Mouse (Mus musculus): ENCODE results near the gene Uba6. TPM values are rescaled to one million over a fixed set of nuclear protein-coding genes. Genes with fewer than 3 reads are reported as not detected.

The Uba6 gene
- polyA plus RNA-seq (2016; fragmentation: Nextera tagmentation; extraction: Ambion mirVana) = 13.1 and 13.3 TPM in 2 replicates

- Histone ChIP-seq H3K27me3 (ENCODE audit: insufficient read depth, poor library complexity, severe bottlenecking) (no peaks in the 10 kb centered on the region), H3K4me3 (peak within 1 kb of the TSS; percentile 78), H3K27ac (peak within 1 kb of the TSS; percentile 92), H3K36me3 (peaks cover 10% of the 10 kb centered on the region; the same call in 1 of the 2 replicates), H3K9me3 (no peaks in the 10 kb centered on the region), H3K4me1 (no peaks in the 10 kb centered on the region)
- peak; percentile 100 for DNase-seq (ENCODE audit: low spot score)
- WGBS = under 1% methylated on average over 63 of the region's 67 CpGs
Observed at GRCm38 (mm10) chr5:86172449-86173161, at the start of gene Uba6. Gene Uba6 (minus strand): TSS chr5:86172803.

DNA sequence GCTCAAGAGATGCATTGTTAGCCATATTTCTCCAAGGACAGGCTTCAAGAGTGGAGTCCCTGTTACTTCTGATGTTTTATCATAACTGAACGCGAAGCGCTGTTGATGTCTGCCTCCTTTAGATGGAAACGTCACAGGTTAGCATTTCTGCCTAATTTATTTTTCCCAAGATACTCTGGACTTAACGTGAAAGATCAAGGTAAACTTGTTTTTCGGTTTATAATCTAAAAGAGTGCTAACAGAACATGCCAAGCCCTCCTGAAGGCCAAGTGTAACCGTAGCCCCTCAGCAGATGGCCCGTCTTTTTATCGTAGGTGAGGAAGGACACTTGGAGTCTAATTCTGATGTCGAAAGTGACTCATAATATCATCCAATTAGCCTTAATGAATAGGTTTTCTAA lies 25.2 kb upstream of the Uba6 start, which contains the start of gene Gnrhr:
TSS of gene Gnrhr (minus strand) at position 101 of the 400 bp plus-strand sequence.
- H3K9me3 ChIP-seq = no peaks in the 10 kb centered on the region
- WGBS = 87% methylated on average over 10 of the region's 10 CpGs
- no peaks in the 10 kb centered on the region for H3K4me1 ChIP-seq
- no peaks in the 10 kb centered on the region for H3K36me3 ChIP-seq
- no peak within 1 kb of the TSS for H3K4me3 ChIP-seq
- H3K27me3 ChIP-seq (ENCODE audit: insufficient read depth, poor library complexity, severe bottlenecking) = no peaks in the 10 kb centered on the region
- no peak for DNase-seq (ENCODE audit: low spot score)
- no peak within 1 kb of the TSS for H3K27ac ChIP-seq

- 21% methylated on average over 4 of the region's 4 CpGs for WGBS
- Histone ChIP-seq H3K36me3 (no peaks in the 10 kb centered on the region), H3K4me3 (no peak overlapping the region), H3K9me3 (no peaks in the 10 kb centered on the region), H3K27me3 (ENCODE audit: insufficient read depth, poor library complexity, severe bottlenecking) (no peaks in the 10 kb centered on the region), H3K4me1 (no peaks in the 10 kb centered on the region), H3K27ac (no peak overlapping the region)
- no peak for DNase-seq (ENCODE audit: low spot score)
Observed at GRCm38 (mm10) chr5:86191356-86191755, 18.8 kb upstream of the Uba6 start.

GRCm38 (mm10) chr5:86190770-86191169 lies 18.2 kb upstream of the Uba6 start:
- no peaks in the 10 kb centered on the region for H3K4me1 ChIP-seq
- no peaks in the 10 kb centered on the region for H3K9me3 ChIP-seq
- no peak for DNase-seq (ENCODE audit: low spot score)
- H3K4me3 ChIP-seq = no peak overlapping the region
- no peaks in the 10 kb centered on the region for H3K36me3 ChIP-seq
- H3K27ac ChIP-seq = no peak overlapping the region
- no peaks in the 10 kb centered on the region for H3K27me3 ChIP-seq (ENCODE audit: insufficient read depth, poor library complexity, severe bottlenecking)
- WGBS = 25% methylated on average over 5 of the region's 5 CpGs

DNA sequence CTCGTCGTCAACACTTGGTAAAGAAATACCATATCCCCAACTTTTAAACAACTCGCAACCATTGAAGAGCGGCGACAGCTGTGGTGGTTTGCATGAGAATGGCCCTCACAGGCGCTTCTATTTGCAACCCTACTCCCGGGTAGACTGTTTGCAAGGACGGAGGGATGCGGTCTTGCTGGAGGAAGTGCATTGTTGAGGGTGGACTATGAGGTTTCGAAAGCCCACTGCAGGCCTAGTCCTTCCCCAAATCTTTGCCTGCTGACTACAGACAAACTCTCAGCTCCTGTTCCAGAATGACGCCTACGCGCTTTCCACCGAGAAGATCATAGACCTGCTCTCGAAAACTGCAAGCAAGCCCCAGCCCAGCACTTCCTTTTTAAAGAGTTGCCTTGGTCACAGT lies 17.7 kb upstream of the Uba6 start:
- DNase-seq (ENCODE audit: low spot score) = no peak

DNA sequence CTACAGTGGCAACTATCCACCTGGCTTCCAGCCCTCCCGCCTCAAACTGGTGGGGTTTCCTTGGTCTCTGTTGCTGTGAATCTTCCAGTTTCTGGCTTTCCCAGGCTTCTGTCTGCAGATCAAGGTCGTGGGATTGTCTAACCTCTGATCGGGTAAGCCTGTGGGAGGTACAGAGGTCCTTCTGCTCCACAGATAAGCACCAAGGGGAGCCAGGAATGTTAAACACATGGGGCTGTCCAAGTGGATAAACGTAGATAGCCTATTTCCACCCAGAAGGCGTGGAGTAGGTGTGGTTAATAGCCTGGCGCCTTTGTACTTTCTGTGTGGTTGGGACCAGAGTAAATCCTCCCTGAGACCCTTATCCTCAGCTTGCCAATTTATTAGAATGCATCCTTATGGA lies 14.8 kb upstream of the Uba6 start:
- 58% methylated on average over 6 of the region's 6 CpGs for WGBS
- Histone ChIP-seq H3K4me1 (no peaks in the 10 kb centered on the region), H3K27ac (no peak overlapping the region), H3K36me3 (no peaks in the 10 kb centered on the region), H3K9me3 (no peaks in the 10 kb centered on the region), H3K4me3 (no peak overlapping the region), H3K27me3 (ENCODE audit: insufficient read depth, poor library complexity, severe bottlenecking) (no peaks in the 10 kb centered on the region)
- no peak for DNase-seq (ENCODE audit: low spot score)

More for the DNA sequence above, 17.7 kb upstream of the Uba6 start:
- Histone ChIP-seq H3K36me3 (no peaks in the 10 kb centered on the region), H3K4me3 (no peak overlapping the region), H3K27ac (no peak overlapping the region), H3K27me3 (ENCODE audit: insufficient read depth, poor library complexity, severe bottlenecking) (no peaks in the 10 kb centered on the region), H3K9me3 (no peaks in the 10 kb centered on the region), H3K4me1 (no peaks in the 10 kb centered on the region)
- WGBS = 49% methylated on average over 15 of the region's 15 CpGs

GRCm38 (mm10) chr5:86173778-86174177 lies 1.2 kb upstream of the Uba6 start:
- Histone ChIP-seq H3K27ac (no peak overlapping the region), H3K4me3 (no peak overlapping the region), H3K9me3 (no peaks in the 10 kb centered on the region), H3K36me3 (peaks cover 2% of the 10 kb centered on the region; the same call in 1 of the 2 replicates), H3K4me1 (no peaks in the 10 kb centered on the region), H3K27me3 (ENCODE audit: insufficient read depth, poor library complexity, severe bottlenecking) (no peaks in the 10 kb centered on the region)
- 46% methylated on average over 2 of the region's 2 CpGs for WGBS
- DNase-seq (ENCODE audit: low spot score) = no peak

- H3K4me1 ChIP-seq = no peaks in the 10 kb centered on the region
- H3K4me3 ChIP-seq = peak overlapping the region; percentile 78
- no peaks in the 10 kb centered on the region for H3K27me3 ChIP-seq (ENCODE audit: insufficient read depth, poor library complexity, severe bottlenecking)
- DNase-seq (ENCODE audit: low spot score) = no peak
- no peaks in the 10 kb centered on the region for H3K9me3 ChIP-seq
- WGBS = under 1% methylated on average over 15 of the region's 15 CpGs
- peaks cover 13% of the 10 kb centered on the region; the same call in 1 of the 2 replicates for H3K36me3 ChIP-seq
- H3K27ac ChIP-seq = peak overlapping the region; percentile 92
Observed at GRCm38 (mm10) chr5:86172088-86172448, 535 bp downstream of the Uba6 start.

- Histone ChIP-seq H3K36me3 (peaks cover 35% of the 10 kb centered on the region), H3K9me3 (no peaks in the 10 kb centered on the region), H3K27ac (no peak overlapping the region), H3K4me1 (no peaks in the 10 kb centered on the region), H3K4me3 (no peak overlapping the region), H3K27me3 (ENCODE audit: insufficient read depth, poor library complexity, severe bottlenecking) (no peaks in the 10 kb centered on the region)
- DNase-seq (ENCODE audit: low spot score) = no peak
Observed at GRCm38 (mm10) chr5:86129828-86130227, 42.8 kb downstream of the Uba6 start.

GRCm38 (mm10) chr5:86128749-86129148 lies 43.9 kb downstream of the Uba6 start:
- Histone ChIP-seq H3K36me3 (peaks cover 38% of the 10 kb centered on the region), H3K27ac (no peak overlapping the region), H3K9me3 (no peaks in the 10 kb centered on the region), H3K4me3 (no peak overlapping the region), H3K4me1 (no peaks in the 10 kb centered on the region), H3K27me3 (ENCODE audit: insufficient read depth, poor library complexity, severe bottlenecking) (no peaks in the 10 kb centered on the region)
- no peak for DNase-seq (ENCODE audit: low spot score)
- 94% methylated on average over 1 of the region's 1 CpGs for WGBS

- DNase-seq (ENCODE audit: low spot score) = no peak
- H3K27me3 ChIP-seq (ENCODE audit: insufficient read depth, poor library complexity, severe bottlenecking) = no peaks in the 10 kb centered on the region
- H3K9me3 ChIP-seq = no peaks in the 10 kb centered on the region
Observed at GRCm38 (mm10) chr5:86118457-86119094, 54.0 kb downstream of the Uba6 start.

DNA sequence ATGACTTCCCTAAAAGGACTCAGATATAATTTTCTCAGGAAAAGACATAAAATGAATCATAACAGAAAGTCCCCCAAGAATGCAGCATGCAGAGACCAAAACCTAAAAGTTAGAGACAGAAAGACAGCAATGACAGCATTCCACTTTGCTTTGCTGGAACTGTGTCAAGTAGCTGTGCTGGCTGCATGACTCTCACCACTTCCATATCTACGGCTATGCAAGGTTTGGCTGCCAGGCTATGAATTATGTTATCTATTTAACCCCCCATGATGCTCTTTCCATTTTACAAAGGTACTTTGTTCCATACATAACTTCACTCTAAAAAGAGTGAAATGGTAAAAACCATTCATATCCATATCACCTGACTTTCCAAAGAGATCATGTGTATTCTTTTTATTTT lies 58.6 kb downstream of the Uba6 start:
- peaks cover 23% of the 10 kb centered on the region for H3K36me3 ChIP-seq
- no peaks in the 10 kb centered on the region for H3K9me3 ChIP-seq
- no peak overlapping the region for H3K4me3 ChIP-seq
- DNase-seq (ENCODE audit: low spot score) = no peak
- no peak overlapping the region; the same call in 1 of the 2 replicates for H3K27ac ChIP-seq
- 54% methylated on average over 1 of the region's 1 CpGs for WGBS
- H3K4me1 ChIP-seq = 0 out of 2 replicates have a peak, but pooled peaks cover 3% of the 10 kb centered on the region
- no peaks in the 10 kb centered on the region for H3K27me3 ChIP-seq (ENCODE audit: insufficient read depth, poor library complexity, severe bottlenecking)

More at GRCm38 (mm10) chr5:86118457-86119094, 54.0 kb downstream of the Uba6 start:
- 88% methylated on average over 9 of the region's 9 CpGs for WGBS
- no peak overlapping the region for H3K27ac ChIP-seq
- no peaks in the 10 kb centered on the region for H3K4me1 ChIP-seq
- peaks cover 24% of the 10 kb centered on the region for H3K36me3 ChIP-seq
- no peak overlapping the region for H3K4me3 ChIP-seq

- H3K27ac ChIP-seq = no peak overlapping the region
- H3K4me3 ChIP-seq = no peak overlapping the region
- no peak for DNase-seq (ENCODE audit: low spot score)
- H3K9me3 ChIP-seq = no peaks in the 10 kb centered on the region
- 59% methylated on average over 2 of the region's 2 CpGs for WGBS
- H3K27me3 ChIP-seq (ENCODE audit: insufficient read depth, poor library complexity, severe bottlenecking) = no peaks in the 10 kb centered on the region
- 0 out of 2 replicates have a peak, but pooled peaks cover 3% of the 10 kb centered on the region for H3K4me1 ChIP-seq
- peaks cover 17% of the 10 kb centered on the region for H3K36me3 ChIP-seq
Observed at GRCm38 (mm10) chr5:86113037-86113436, 59.6 kb downstream of the Uba6 start.
